17 mouse cellular contexts compared by ENCODE assay signal in the genomic region with DNA sequence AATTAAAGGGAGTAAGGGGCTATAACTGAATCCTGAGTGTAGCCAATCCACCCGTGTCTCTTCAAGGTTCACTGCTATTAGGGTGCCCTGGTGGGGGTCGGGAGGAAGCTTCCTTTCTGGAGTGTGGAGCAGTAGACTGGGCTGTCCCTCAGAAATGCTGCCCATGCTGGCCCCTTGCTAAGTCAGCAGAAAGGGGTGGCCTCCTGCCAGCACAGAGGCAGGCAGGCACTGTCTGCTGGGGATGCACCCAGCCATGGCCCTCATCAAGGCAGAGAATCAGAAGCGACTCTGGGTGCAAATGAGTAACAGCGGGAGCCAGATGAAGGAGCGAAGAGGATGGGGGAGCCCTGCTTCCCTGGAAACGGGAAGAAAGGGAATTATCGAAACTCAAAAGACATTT.
A peak's percentile ranks its signal among the peaks of the same experiment; 100 is the strongest.
DNase-seq lines count a peak whose midpoint lies in the region; ATAC-seq and TF ChIP-seq lines count a peak whose summit lies in the region.
"Had no signal": no experiment of that assay in that cellular context is flagged by ENCODE, and none has a peak within 500 bp of the region (broad histone marks: within the 10 kb centered on the region; RNA-seq: fewer than 3 reads in every experiment).

No protein-coding gene starts in this region.

- no peak for DNase-seq in ES-E14 (ENCODE audit: low read depth, low spot score)
- DNase-seq in forebrain, embryonic 10.5 days (ENCODE audit: extremely low spot score, low spot score), result no peak
- DNase-seq in midbrain, embryonic 11.5 days (ENCODE audit: low spot score, missing footprints), result peak; percentile 89
- DNase-seq in adrenal gland, postnatal 25 days, result no peak
- DNase-seq in limb, embryonic 10.5 days (ENCODE audit: low spot score), result no peak
- DNase-seq in frontal cortex, postnatal 36 days (ENCODE audit: low spot score in 2 of 2), result no peak
- DNase-seq in layer of hippocampus, adult 18-20 months (ENCODE audit: low spot score in 2 of 2), result no peak
- DNase-seq: adrenal gland, adult 2 months; cerebellum, adult 11-12 months; gastrocnemius, adult 2 months; heart, postnatal 10 days; lung, postnatal 4 days; spleen, adult 18-20 months; thymus, adult 2 months had no signal

- H3K9me3 ChIP-seq in ES-E14 (ENCODE audit: control insufficient read depth, insufficient read depth, low read depth, low read length), result no peaks in the 10 kb centered on the region
- H3K9me3 ChIP-seq in forebrain, embryonic 10.5 days, result peaks cover 9% of the 10 kb centered on the region; the same call in 1 of the 2 replicates
- H3K9me3 ChIP-seq in hindbrain, embryonic 16.5 days (ENCODE audit: control insufficient read depth, low read length), result no peaks in the 10 kb centered on the region
- H3K9me3 ChIP-seq in midbrain, embryonic 11.5 days (ENCODE audit: control insufficient read depth, low read length), result peaks cover 7% of the 10 kb centered on the region
- no peaks in the 10 kb centered on the region for H3K9me3 ChIP-seq in limb, embryonic 10.5 days (replicated peaks)
- H3K9me3 ChIP-seq: embryonic facial prominence, embryonic 12.5 days had no signal

- peaks cover 9% of the 10 kb centered on the region; the same call in 1 of the 2 replicates for H3K27me3 ChIP-seq in forebrain, embryonic 10.5 days (ENCODE audit: poor library complexity, severe bottlenecking)
- H3K27me3 ChIP-seq in hindbrain, embryonic 16.5 days (replicated peaks; ENCODE audit: control insufficient read depth, insufficient read depth, low read length), result no peaks in the 10 kb centered on the region
- H3K27me3 ChIP-seq in midbrain, embryonic 11.5 days (ENCODE audit: control insufficient read depth, insufficient read depth, low read length), result no peaks in the 10 kb centered on the region
- no peaks in the 10 kb centered on the region for H3K27me3 ChIP-seq in limb, embryonic 10.5 days (ENCODE audit: low read depth, poor library complexity, severe bottlenecking)
- H3K27me3 ChIP-seq: embryonic facial prominence, embryonic 12.5 days had no signal

- in situ Hi-C loops in ES-E14 (cut with MboI; ENCODE audit: low sequenced_read_pairs in 2 of 2, unreplicated experiment in 2 of 2), result no loop called here

- H3K4me3 ChIP-seq in ES-E14 (ENCODE audit: insufficient read depth in 1 of 2, low read depth in 1 of 2, low read length in 2 of 2, poor library complexity in 1 of 2, severe bottlenecking in 1 of 2), result no peak overlapping the region
- no peak overlapping the region for H3K4me3 ChIP-seq in forebrain, embryonic 10.5 days
- H3K4me3 ChIP-seq in hindbrain, embryonic 16.5 days (ENCODE audit: low read length), result no peak overlapping the region
- H3K4me3 ChIP-seq in midbrain, embryonic 11.5 days (ENCODE audit: low read depth, low read length), result no peak overlapping the region
- H3K4me3 ChIP-seq in limb, embryonic 10.5 days, result no peak overlapping the region
- H3K4me3 ChIP-seq: embryonic facial prominence, embryonic 12.5 days; gastrocnemius, adult 2 months had no signal

- no peak overlapping the region for H3K4me2 ChIP-seq in hindbrain, embryonic 16.5 days (ENCODE audit: low read length)
- H3K4me2 ChIP-seq in midbrain, embryonic 11.5 days, result peak overlapping the region; percentile 20; the same call in 1 of the 2 replicates
- H3K4me2 ChIP-seq: embryonic facial prominence, embryonic 12.5 days had no signal

- H3K27ac ChIP-seq in ES-E14 (ENCODE audit: insufficient read depth, low read depth, low read length, poor library complexity, severe bottlenecking), result peak overlapping the region; percentile 95
- peak overlapping the region; percentile 83 for H3K27ac ChIP-seq in forebrain, embryonic 10.5 days
- peak overlapping the region; percentile 65 for H3K27ac ChIP-seq in hindbrain, embryonic 16.5 days (ENCODE audit: low read depth, low read length)
- H3K27ac ChIP-seq in midbrain, embryonic 11.5 days (ENCODE audit: low read depth, low read length), result peak overlapping the region; percentile 74
- H3K27ac ChIP-seq in limb, embryonic 10.5 days, result no peak overlapping the region
- H3K27ac ChIP-seq: gastrocnemius, adult 2 months had no signal

- H3K4me1 ChIP-seq in ES-E14 (ENCODE audit: control insufficient read depth in 2 of 2, insufficient read depth in 2 of 2, low read length in 2 of 2, poor library complexity in 1 of 2), result peaks cover 7 to 16% of the 10 kb centered on the region in 2 experiments
- peaks cover 54% of the 10 kb centered on the region for H3K4me1 ChIP-seq in forebrain, embryonic 10.5 days
- peaks cover 26% of the 10 kb centered on the region for H3K4me1 ChIP-seq in hindbrain, embryonic 16.5 days (ENCODE audit: control insufficient read depth, insufficient read depth, low read depth, low read length)
- H3K4me1 ChIP-seq in midbrain, embryonic 11.5 days (ENCODE audit: control insufficient read depth, insufficient read depth, low read length), result peaks cover 29% of the 10 kb centered on the region
- H3K4me1 ChIP-seq in limb, embryonic 10.5 days, result peaks cover 29% of the 10 kb centered on the region

- H3K36me3 ChIP-seq in ES-E14 (ENCODE audit: control insufficient read depth, insufficient read depth, low read length, poor library complexity, severe bottlenecking), result no peaks in the 10 kb centered on the region; the same call in 1 of the 2 replicates
- H3K36me3 ChIP-seq in forebrain, embryonic 10.5 days (replicated peaks), result peaks cover 27% of the 10 kb centered on the region
- H3K36me3 ChIP-seq in hindbrain, embryonic 16.5 days (ENCODE audit: control insufficient read depth, insufficient read depth, low read length), result no peaks in the 10 kb centered on the region
- H3K36me3 ChIP-seq in midbrain, embryonic 11.5 days (ENCODE audit: control insufficient read depth, insufficient read depth, low read length), result no peaks in the 10 kb centered on the region
- peaks cover 9% of the 10 kb centered on the region; the same call in 1 of the 2 replicates for H3K36me3 ChIP-seq in limb, embryonic 10.5 days
- H3K36me3 ChIP-seq: G1E had no signal

- 0 out of 2 replicates have a peak, but pooled peaks have one; percentile 38 for ATAC-seq in hindbrain, embryonic 16.5 days
- peak; percentile 16; the same call in 1 of the 2 replicates for ATAC-seq in midbrain, embryonic 11.5 days (ENCODE audit: low FRiP score)

- WGBS in forebrain, embryonic 10.5 days, result 23% methylated on average over 7 of the region's 7 CpGs
- WGBS in hindbrain, embryonic 16.5 days, result 23% methylated on average over 7 of the region's 7 CpGs
- 10% methylated on average over 7 of the region's 7 CpGs for WGBS in midbrain, embryonic 11.5 days
- 45% methylated on average over 7 of the region's 7 CpGs for WGBS in limb, embryonic 10.5 days

- H3K9ac ChIP-seq in ES-E14 (ENCODE audit: insufficient read depth, low read depth, low read length, poor library complexity, severe bottlenecking), result 0 out of 2 replicates have a peak overlapping the region, but pooled peaks have one; percentile 35
- H3K9ac ChIP-seq in hindbrain, embryonic 16.5 days (ENCODE audit: low read depth, low read length), result no peak overlapping the region
- H3K9ac ChIP-seq in midbrain, embryonic 11.5 days (ENCODE audit: low read length), result peak overlapping the region; percentile 44
- H3K9ac ChIP-seq: embryonic facial prominence, embryonic 12.5 days had no signal

TF ChIP-seq in ES-E14, 5 proteins besides CTCF, POLR2A, EP300 and RAD21:
- TF ChIP-seq ZNF384 (IDR thresholded peaks at IDR 0.05; ENCODE audit: low read depth, low read length) (no peak), CHD2 (IDR thresholded peaks at IDR 0.05; ENCODE audit: low read depth, low read length) (no peak), MAFK (IDR thresholded peaks at IDR 0.05; ENCODE audit: insufficient read depth, low read depth, low read length) (0 out of 2 replicates have a peak, but pooled peaks have one; percentile 18), HCFC1 (IDR thresholded peaks at IDR 0.05; ENCODE audit: borderline replicate concordance, insufficient read depth, low read length) (no peak)
